Mouse (Mus musculus) kidney, postnatal 0 days (tissue): ENCODE results near the gene Gmpr. TPM values are rescaled to one million over a fixed set of nuclear protein-coding genes. Genes with fewer than 3 reads are reported as not detected.
"Not testable (repeated sequence)": the region's sequence is repeated elsewhere in the genome, so short reads cannot be mapped to it uniquely, and the experiment has no call there.

Source experiments
- ATAC-seq: fragments of 200-750 bp; cut with Nextera tagmentation; replicated peaks from 2 replicates; pipeline ENCODE4 v1.8.0; 2017; ENCODE audit warnings: low read depth, moderate number of reproducible peaks, moderate TSS enrichment, moderate library complexity; ENCODE audit not compliant: low FRiP score
- DNase-seq: peaks from one replicate; pipeline ENCODE4 v3.0.0-alpha.2; 2016; ENCODE audit warnings: low spot score
- H3K27ac ChIP-seq: fragments of 300-500 bp; sonication (generic); 2 replicates; pipeline ENCODE4 v1.5.1; 2014; ENCODE audit warnings: mild to moderate bottlenecking
- H3K27me3 ChIP-seq: fragments of 300-500 bp; sonication (generic); 2 replicates; pipeline ENCODE4 v1.6.1; 2014; ENCODE audit warnings: low read length, mixed read lengths; ENCODE audit not compliant: insufficient read depth
- H3K36me3 ChIP-seq: fragments of 300-500 bp; sonication (generic); 2 replicates; pipeline ENCODE4 v1.6.1; 2014; ENCODE audit warnings: low read length, mixed read lengths; ENCODE audit not compliant: insufficient read depth
- H3K4me1 ChIP-seq: fragments of 300-500 bp; sonication (generic); replicated peaks from 2 replicates; pipeline ENCODE4 v1.6.1; 2014; ENCODE audit warnings: antibody characterized with exemption, low read length, mixed read lengths; ENCODE audit not compliant: insufficient read depth
- H3K4me2 ChIP-seq: fragments of 300-500 bp; sonication (generic); 2 replicates; pipeline ENCODE4 v1.6.1; 2014; ENCODE audit warnings: mild to moderate bottlenecking, low read length, moderate library complexity, mixed read lengths
- H3K4me3 ChIP-seq: fragments of 300-500 bp; sonication (generic); replicated peaks from 2 replicates; pipeline ENCODE4 v1.5.1; 2014; ENCODE audit warnings: low read depth, low read length
- H3K9ac ChIP-seq: fragments of 300-500 bp; sonication (generic); 2 replicates; pipeline ENCODE4 v1.6.1; 2014; ENCODE audit warnings: low read depth, low read length
- H3K9me3 ChIP-seq: fragments of 300-500 bp; sonication (generic); replicated peaks from 2 replicates; pipeline ENCODE4 v1.6.1; 2016; ENCODE audit warnings: low read length, inconsistent platforms, mixed read lengths
- CTCF ChIP-seq: IDR thresholded peaks from 2 replicates; pipeline ENCODE4 v1.5.1; 2016; ENCODE audit warnings: antibody characterized with exemption, low read depth, mild to moderate bottlenecking, moderate library complexity
- WGBS: fragments of 180-500 bp; shearing (Covaris S2); extraction: QIAGEN DNeasy Blood & Tissue Kit; methylation state at CpG from one replicate; pipeline ENCODE4 v1.1.7; 2014; 5-methylcytosine and 5-hydroxymethylcytosine counted together
- polyA plus RNA-seq: library from polyadenylated mRNA; unstranded; fragments of >200 nt; fragmentation: Nextera tagmentation; extraction: Ambion mirVana; gene quantifications from 2 replicates; pipeline ENCODE4 v1.2.1, GENCODE M21; 2015

Gmpr gene
- polyA plus RNA-seq, 1 experiment from 2014 or later: 72.5 TPM

DNA sequence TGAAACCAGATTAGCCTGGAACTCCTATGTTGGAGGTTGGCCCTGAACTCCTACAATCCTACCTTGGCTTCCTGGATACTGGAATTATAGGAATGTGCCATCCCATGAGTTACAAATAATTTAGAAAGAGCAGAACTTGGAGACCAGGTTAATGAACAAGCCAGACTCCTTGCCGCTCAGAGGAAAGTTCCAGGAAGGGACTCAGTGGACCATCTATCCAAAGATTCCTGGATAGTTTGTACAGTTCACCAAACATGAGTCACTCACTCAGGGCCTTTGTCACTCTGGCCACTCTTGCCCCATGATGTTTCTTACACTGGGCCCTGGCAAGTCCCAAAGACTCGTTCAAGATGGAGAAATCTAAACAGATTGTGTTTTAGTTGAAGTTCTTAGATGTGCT is 24.0 kb upstream of the Gmpr start:
- no peak for TF ChIP-seq CTCF
- H3K9me3 ChIP-seq: no peaks in the 10 kb centered on the region
- no peak; the same call in 1 of the 2 replicates for ATAC-seq
- no peak for DNase-seq
- H3K9ac ChIP-seq: no peak overlapping the region
- H3K36me3 ChIP-seq: no peaks in the 10 kb centered on the region
- no peak overlapping the region for H3K4me2 ChIP-seq
- H3K27me3 ChIP-seq: no peaks in the 10 kb centered on the region
- no peaks in the 10 kb centered on the region for H3K4me1 ChIP-seq
- no peak overlapping the region for H3K4me3 ChIP-seq
- WGBS: 87% methylated on average over 2 of the region's 2 CpGs
- no peak overlapping the region for H3K27ac ChIP-seq

DNA sequence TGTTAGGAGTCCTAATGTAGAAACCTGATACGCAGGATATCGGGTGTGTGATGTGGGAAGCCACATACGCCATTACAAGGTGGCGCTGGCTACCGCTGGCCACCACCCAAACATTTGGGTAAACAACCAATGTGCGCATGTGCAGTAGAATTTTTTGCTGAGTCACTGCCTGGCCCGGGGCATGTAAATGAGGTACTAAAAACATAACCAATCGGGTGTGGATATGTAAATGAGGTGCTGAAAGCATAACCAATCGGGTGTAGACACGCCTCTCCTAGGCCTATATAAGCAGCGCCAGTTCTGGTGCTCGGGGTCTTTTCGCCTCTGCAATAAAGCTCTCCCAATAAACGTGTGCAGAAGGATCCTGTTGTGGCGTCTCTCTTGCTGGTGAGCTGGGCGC is 23.3 kb upstream of the Gmpr start:
- H3K9me3 ChIP-seq, H3K36me3 ChIP-seq, H3K4me3 ChIP-seq, ATAC-seq, H3K4me1 ChIP-seq, H3K27me3 ChIP-seq, H3K27ac ChIP-seq, H3K9ac ChIP-seq, DNase-seq, H3K4me2 ChIP-seq: not testable (repeated sequence)
- 94% methylated on average over 16 of the region's 16 CpGs for WGBS

DNA sequence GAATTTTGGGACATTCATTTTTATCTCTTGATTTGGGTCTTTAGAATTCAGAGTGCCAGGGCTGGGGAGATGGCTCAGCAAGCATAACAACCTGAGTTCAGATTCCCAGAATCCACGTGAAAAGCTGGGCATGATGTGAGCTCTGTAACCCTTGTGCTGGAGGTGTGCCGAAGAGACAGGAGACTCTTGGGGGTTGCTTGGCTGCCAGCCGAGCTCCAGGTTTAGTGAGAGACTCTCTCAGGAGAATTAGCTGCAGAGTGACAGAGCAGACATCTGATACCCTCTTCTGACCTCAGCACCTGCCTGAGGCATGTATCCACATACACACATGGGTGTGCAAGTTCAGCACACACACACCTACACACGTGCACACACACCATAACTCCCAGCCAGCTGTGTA is 21.6 kb upstream of the Gmpr start:
- no peaks in the 10 kb centered on the region for H3K36me3 ChIP-seq
- no peak overlapping the region for H3K4me3 ChIP-seq
- no peaks in the 10 kb centered on the region for H3K4me1 ChIP-seq
- no peak for DNase-seq
- no peaks in the 10 kb centered on the region for H3K9me3 ChIP-seq
- no peak overlapping the region for H3K4me2 ChIP-seq
- TF ChIP-seq CTCF: no peak
- no peak for ATAC-seq
- WGBS: 64% methylated on average over 4 of the region's 4 CpGs
- H3K27me3 ChIP-seq: no peaks in the 10 kb centered on the region
- H3K9ac ChIP-seq: no peak overlapping the region
- H3K27ac ChIP-seq: no peak overlapping the region

DNA sequence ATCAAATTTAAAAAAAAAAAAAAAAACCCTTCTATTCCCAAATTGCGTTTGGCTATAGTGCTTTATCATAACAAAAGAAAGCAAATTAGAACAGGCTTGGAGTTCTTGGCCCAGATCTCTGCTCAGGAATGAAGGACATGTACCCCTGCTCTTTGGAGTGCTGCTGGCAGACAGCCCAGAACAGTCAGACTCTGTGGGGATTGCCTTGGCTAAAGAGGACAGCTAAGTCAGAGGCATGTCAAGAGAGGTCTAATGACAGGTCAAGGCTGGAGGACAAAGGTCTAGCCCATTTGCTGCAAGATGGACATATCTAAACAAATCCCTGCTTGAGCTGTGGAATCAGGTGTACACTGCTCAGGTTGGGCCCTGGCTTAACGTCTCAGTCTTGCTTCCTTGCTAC is 20.6 kb upstream of the Gmpr start:
- WGBS: 37% methylated on average over 2 of the region's 2 CpGs
- H3K9me3 ChIP-seq: no peaks in the 10 kb centered on the region
- H3K9ac ChIP-seq: no peak overlapping the region
- no peaks in the 10 kb centered on the region for H3K4me1 ChIP-seq
- no peak overlapping the region for H3K4me3 ChIP-seq
- H3K27me3 ChIP-seq: no peaks in the 10 kb centered on the region
- H3K4me2 ChIP-seq: no peak overlapping the region
- DNase-seq (peak; percentile 87), ATAC-seq (peak; percentile 59)
- H3K27ac ChIP-seq: no peak overlapping the region
- TF ChIP-seq CTCF: no peak
- no peaks in the 10 kb centered on the region for H3K36me3 ChIP-seq

DNA sequence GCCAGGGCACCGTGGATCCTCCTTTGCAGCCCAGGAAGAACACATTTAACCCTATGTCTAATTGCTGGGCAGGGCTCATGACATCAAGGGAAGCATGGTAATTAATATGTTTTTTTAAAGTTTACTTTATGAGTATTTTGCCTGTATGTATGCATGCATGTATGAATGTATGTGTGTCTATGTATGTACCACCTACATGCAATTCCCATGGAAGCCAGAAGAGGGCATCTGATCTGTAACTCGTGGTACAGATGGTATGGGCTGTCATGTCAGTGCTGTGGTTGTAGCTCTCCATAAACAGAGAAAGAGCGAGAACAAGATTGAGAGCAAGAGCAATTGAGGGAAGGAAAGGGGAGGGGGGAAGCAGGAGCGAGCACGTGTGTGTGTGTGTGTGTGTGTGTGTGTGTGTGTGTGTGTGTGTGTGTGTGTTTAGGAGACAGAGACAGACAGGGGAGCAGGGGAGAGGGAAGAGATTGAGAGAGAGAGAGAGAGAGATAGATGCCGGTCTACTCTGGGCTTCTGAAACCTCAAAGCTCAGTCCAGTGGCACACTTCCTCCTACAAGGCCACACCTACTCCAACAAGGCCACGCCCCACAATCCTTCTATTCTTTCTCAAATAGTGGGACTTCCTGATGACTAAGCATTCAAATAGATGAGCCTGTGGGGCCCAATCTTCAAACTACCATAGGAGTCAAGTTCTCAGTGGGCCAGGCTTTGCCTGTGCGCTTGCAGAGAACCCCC is 15.1 kb upstream of the Gmpr start:
- H3K9ac ChIP-seq: no peak overlapping the region
- ATAC-seq: no peak
- 85% methylated on average over 8 of the region's 8 CpGs for WGBS
- H3K9me3 ChIP-seq: no peaks in the 10 kb centered on the region
- H3K4me3 ChIP-seq: no peak overlapping the region
- peak; percentile 42; the same call in 1 of the 2 replicates for TF ChIP-seq CTCF
- no peaks in the 10 kb centered on the region for H3K27me3 ChIP-seq
- no peaks in the 10 kb centered on the region for H3K36me3 ChIP-seq
- H3K4me1 ChIP-seq: 0 out of 2 replicates have a peak, but pooled peaks cover 4% of the 10 kb centered on the region
- DNase-seq: no peak
- H3K4me2 ChIP-seq: no peak overlapping the region
- no peak overlapping the region for H3K27ac ChIP-seq

DNA sequence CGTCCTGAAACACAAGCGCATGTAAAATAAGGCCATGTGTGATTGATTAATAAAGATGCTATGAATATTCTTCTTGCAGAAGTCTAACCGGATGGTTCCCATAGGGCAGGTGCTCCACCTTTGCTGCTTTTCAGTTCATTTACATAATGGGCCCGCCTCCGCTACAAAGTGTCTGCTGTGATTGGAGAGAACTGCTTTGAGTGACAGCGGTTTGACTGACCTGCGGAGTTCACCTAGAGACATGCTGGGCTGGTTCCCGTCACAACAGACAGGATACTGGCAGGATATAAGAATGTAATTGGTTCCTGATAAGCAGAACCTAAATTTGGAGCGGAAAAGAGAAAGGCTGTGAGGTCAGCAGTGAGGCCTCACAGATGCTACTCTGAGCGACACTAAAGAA is 13.4 kb upstream of the Gmpr start:
- TF ChIP-seq CTCF: no peak
- no peaks in the 10 kb centered on the region for H3K9me3 ChIP-seq
- no peak overlapping the region for H3K4me2 ChIP-seq
- H3K27ac ChIP-seq: no peak overlapping the region
- no peaks in the 10 kb centered on the region for H3K36me3 ChIP-seq
- H3K4me3 ChIP-seq: no peak overlapping the region
- 52% methylated on average over 10 of the region's 10 CpGs for WGBS
- H3K9ac ChIP-seq: no peak overlapping the region
- H3K4me1 ChIP-seq: 0 out of 2 replicates have a peak, but pooled peaks cover 4% of the 10 kb centered on the region
- H3K27me3 ChIP-seq: no peaks in the 10 kb centered on the region
- ATAC-seq (no peak), DNase-seq (peak; percentile 23)

DNA sequence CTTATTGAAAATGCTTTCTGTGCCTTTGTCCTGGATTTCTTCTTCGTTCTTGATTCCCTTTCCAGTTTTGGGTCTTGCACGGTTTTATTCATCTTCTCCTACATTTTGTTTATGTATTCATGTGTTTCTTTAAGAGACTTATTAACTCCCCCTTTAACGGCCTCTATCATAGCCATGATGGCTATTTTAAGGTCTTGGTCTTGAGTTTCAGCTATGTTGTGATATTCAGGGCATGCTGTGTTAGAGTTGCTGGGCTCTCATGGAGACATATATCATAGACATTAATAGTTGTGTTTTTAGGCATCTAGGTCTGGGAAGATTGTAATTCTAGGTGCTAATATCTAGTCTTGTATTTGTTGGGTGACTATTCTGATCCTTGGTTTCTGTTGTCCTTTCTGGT is 8.6 kb upstream of the Gmpr start:
- Histone ChIP-seq H3K4me3 (no peak overlapping the region), H3K27me3 (no peaks in the 10 kb centered on the region), H3K4me1 (0 out of 2 replicates have a peak, but pooled peaks cover 4% of the 10 kb centered on the region), H3K27ac (no peak overlapping the region), H3K36me3 (no peaks in the 10 kb centered on the region), H3K9ac (no peak overlapping the region), H3K9me3 (no peaks in the 10 kb centered on the region), H3K4me2 (no peak overlapping the region)
- no peak for TF ChIP-seq CTCF
- 80% methylated on average over 3 of the region's 3 CpGs for WGBS
- ATAC-seq (no peak), DNase-seq (no peak)
